ENCODE assay signal across 9 mouse cellular contexts in the genomic region with DNA sequence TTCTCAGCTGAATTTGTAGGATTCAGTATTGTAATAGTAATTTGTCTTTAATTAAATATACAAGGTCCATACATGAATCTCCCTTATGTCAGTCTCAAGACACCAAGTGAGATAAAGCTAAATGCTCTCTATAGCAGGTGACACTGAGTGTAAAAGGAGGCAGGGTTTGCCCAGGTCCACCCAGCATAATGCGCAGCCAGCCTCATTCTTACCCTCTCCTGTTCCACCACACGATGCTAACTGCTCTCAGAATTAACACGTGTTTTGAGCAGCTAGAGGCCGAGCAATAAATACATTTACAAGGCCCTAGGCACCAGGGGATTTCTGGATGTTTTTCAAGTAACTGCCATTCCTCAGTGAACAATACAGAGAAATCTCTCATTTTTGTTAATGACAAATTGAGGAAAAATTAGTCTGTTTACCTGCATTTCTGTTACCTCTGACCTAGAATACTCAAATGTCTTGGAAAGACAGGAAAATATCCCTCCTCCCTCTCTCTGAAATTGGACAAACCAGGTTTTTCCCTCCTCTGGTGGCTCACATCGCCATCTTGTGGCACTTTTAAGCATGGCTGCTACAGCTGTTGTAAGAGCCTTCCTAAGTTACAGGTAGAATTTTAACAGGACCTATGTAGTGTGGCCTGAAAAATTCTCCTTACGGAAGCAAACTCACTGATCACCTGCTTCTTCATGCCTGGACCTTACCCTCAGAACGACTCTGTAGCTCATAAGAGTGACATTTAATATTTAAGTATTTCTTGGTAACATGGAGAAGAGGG. TPM values are rescaled to one million over a fixed set of nuclear protein-coding genes. Genes with fewer than 3 reads are reported as not detected.
A peak's percentile ranks its signal among the peaks of the same experiment; 100 is the strongest.
DNase-seq lines count a peak whose midpoint lies in the region; ATAC-seq and TF ChIP-seq lines count a peak whose summit lies in the region.
"Had no signal": no experiment of that assay in that cellular context is flagged by ENCODE, and none has a peak within 500 bp of the region (broad histone marks: within the 10 kb centered on the region; RNA-seq: fewer than 3 reads in every experiment).

No protein-coding gene starts in this region.

- no peak overlapping the region for H3K27ac ChIP-seq in forebrain, embryonic 14.5 days (ENCODE audit: low read depth, low read length)
- H3K27ac ChIP-seq in kidney, adult 2 months (ENCODE audit: insufficient read depth, low read depth, low read length): no peak overlapping the region
- H3K27ac ChIP-seq in neural tube, embryonic 12.5 days: no peak overlapping the region
- H3K27ac ChIP-seq: embryonic facial prominence, embryonic 12.5 days had no signal

- intact Hi-C loops in left cerebral cortex, postnatal 4 days (cut with DNase I): loop anchor here (1.0 to 10.0 kb wide), 4 partner anchors 72 to 335 kb away; a partner anchor contains a TSS

- H3K36me3 ChIP-seq in forebrain, embryonic 14.5 days (ENCODE audit: control insufficient read depth, insufficient read depth, low read length): no peaks in the 10 kb centered on the region
- H3K36me3 ChIP-seq in kidney, adult 2 months (ENCODE audit: control insufficient read depth, insufficient read depth, low read length): no peaks in the 10 kb centered on the region
- no peaks in the 10 kb centered on the region for H3K36me3 ChIP-seq in neural tube, embryonic 12.5 days
- H3K36me3 ChIP-seq: embryonic facial prominence, embryonic 12.5 days had no signal

- no peak for TF ChIP-seq POLR2A in kidney, adult 2 months (IDR thresholded peaks at IDR 0.05; ENCODE audit: low read depth, low read length)

- no peak overlapping the region for H3K4me2 ChIP-seq in forebrain, embryonic 14.5 days (ENCODE audit: low read length)
- H3K4me2 ChIP-seq in neural tube, embryonic 12.5 days (replicated peaks): no peak overlapping the region
- H3K4me2 ChIP-seq: embryonic facial prominence, embryonic 12.5 days had no signal

- TF ChIP-seq CTCF in kidney, adult 2 months (conservative IDR thresholded peaks at IDR 0.05; ENCODE audit: insufficient read depth, insufficient read length, low read depth, low read length): peak; percentile 72

- peak; percentile 25 for DNase-seq in ovary, postnatal 10 days (ENCODE audit: low spot score)
- DNase-seq in ovary, adult 18-20 months (ENCODE audit: low spot score): no peak
- DNase-seq in c-Kit-positive CD71-positive TER-119-positive erythroid progenitor cells, embryonic 14.5 days (ENCODE audit: low spot score): peak; percentile 2
- peak; percentile 81 for DNase-seq in forebrain, embryonic 14.5 days (ENCODE audit: low spot score)
- peak; percentile 59 for DNase-seq in kidney, adult 2 months
- peak; percentile 69 for DNase-seq in left cerebral cortex, postnatal 4 days

- WGBS in forebrain, embryonic 14.5 days: 49% methylated on average over 7 of the region's 7 CpGs
- 31% methylated on average over 7 of the region's 7 CpGs for WGBS in kidney, adult 2 months
- WGBS in neural tube, embryonic 12.5 days: 35% methylated on average over 7 of the region's 7 CpGs

- no peak overlapping the region for H3K4me3 ChIP-seq in forebrain, embryonic 14.5 days (ENCODE audit: low read depth, low read length)
- no peak overlapping the region for H3K4me3 ChIP-seq in kidney, adult 2 months (ENCODE audit: insufficient read depth, low read depth, low read length)
- no peak overlapping the region for H3K4me3 ChIP-seq in neural tube, embryonic 12.5 days
- H3K4me3 ChIP-seq: embryonic facial prominence, embryonic 12.5 days had no signal

- no peaks in the 10 kb centered on the region for H3K4me1 ChIP-seq in forebrain, embryonic 14.5 days (ENCODE audit: control insufficient read depth, insufficient read depth, low read length)
- no peaks in the 10 kb centered on the region for H3K4me1 ChIP-seq in kidney, adult 2 months (ENCODE audit: control insufficient read depth, insufficient read depth, low read length)
- no peaks in the 10 kb centered on the region for H3K4me1 ChIP-seq in neural tube, embryonic 12.5 days

- ATAC-seq in forebrain, embryonic 14.5 days: 0 out of 2 replicates have a peak, but pooled peaks have one; percentile 6
- peak; percentile 38; the same call in 1 of the 2 replicates for ATAC-seq in neural tube, embryonic 12.5 days (ENCODE audit: low FRiP score, low read depth)
- ATAC-seq in erythroid progenitor cell, adult 5-6 weeks (replicated peaks; ENCODE audit: low FRiP score, poor library complexity, severe bottlenecking): no peak

- H3K9ac ChIP-seq in forebrain, embryonic 14.5 days (ENCODE audit: low read length): no peak overlapping the region
- H3K9ac ChIP-seq in neural tube, embryonic 12.5 days: no peak overlapping the region
- H3K9ac ChIP-seq: embryonic facial prominence, embryonic 12.5 days had no signal

- H3K27me3 ChIP-seq in forebrain, embryonic 14.5 days (replicated peaks; ENCODE audit: control insufficient read depth, insufficient read depth, low read length): no peaks in the 10 kb centered on the region
- H3K27me3 ChIP-seq in kidney, adult 2 months (replicated peaks; ENCODE audit: control insufficient read depth, insufficient read depth, low read length): no peaks in the 10 kb centered on the region
- no peaks in the 10 kb centered on the region for H3K27me3 ChIP-seq in neural tube, embryonic 12.5 days (replicated peaks)
- H3K27me3 ChIP-seq: embryonic facial prominence, embryonic 12.5 days had no signal

- no peaks in the 10 kb centered on the region for H3K9me3 ChIP-seq in forebrain, embryonic 14.5 days (replicated peaks; ENCODE audit: control insufficient read depth, low read length)
- no peaks in the 10 kb centered on the region for H3K9me3 ChIP-seq in neural tube, embryonic 12.5 days
- H3K9me3 ChIP-seq: embryonic facial prominence, embryonic 12.5 days had no signal

RNA-seq across cellular contexts. Expression of a gene that starts 14.7 kb away (rescaled TPM):
- 0.07 TPM in 1 of 2 replicates, not detected in the other for polyA plus RNA-seq in forebrain, embryonic 14.5 days (2014; fragmentation: Nextera tagmentation; extraction: Ambion mirVana)
- 0.16 and 0.23 TPM in 2 replicates for polyA plus RNA-seq in kidney, adult 2 months (2012; rRNA removed)
- under 1 TPM; 0.22 to 0.44 TPM for total RNA-seq in left cerebral cortex, postnatal 4 days (2021)
- not detected in 2 replicates for polyA plus RNA-seq in neural tube, embryonic 12.5 days (2016; fragmentation: Nextera tagmentation; extraction: Ambion mirVana)
- total RNA-seq in erythroid progenitor cell, adult 5-6 weeks (2015; ENCODE audit: low replicate concordance): not detected in 2 replicates
- total RNA-seq in erythroid progenitor cell, adult 5-6 weeks (2017; ENCODE audit: low replicate concordance): not detected in 2 replicates

RNA-seq across cellular contexts. Expression of a gene that starts 30.0 kb away (rescaled TPM):
- not detected in 2 replicates for polyA plus RNA-seq in forebrain, embryonic 14.5 days (2014; fragmentation: Nextera tagmentation; extraction: Ambion mirVana)
- polyA plus RNA-seq in kidney, adult 2 months (2012; rRNA removed): not detected in 2 replicates
- total RNA-seq in left cerebral cortex, postnatal 4 days (2021): not detected
- 0.08 TPM in 1 of 2 replicates, not detected in the other for polyA plus RNA-seq in neural tube, embryonic 12.5 days (2016; fragmentation: Nextera tagmentation; extraction: Ambion mirVana)
- total RNA-seq in erythroid progenitor cell, adult 5-6 weeks (2015; ENCODE audit: low replicate concordance): not detected in 2 replicates
- total RNA-seq in erythroid progenitor cell, adult 5-6 weeks (2017; ENCODE audit: low replicate concordance): not detected in 2 replicates
- polyA plus RNA-seq: embryonic facial prominence, embryonic 12.5 days had no signal

RNA-seq across cellular contexts. Expression of a gene that starts 39.9 kb away (rescaled TPM):
- 17.7 and 22.2 TPM in 2 replicates for polyA plus RNA-seq in forebrain, embryonic 14.5 days (2014; fragmentation: Nextera tagmentation; extraction: Ambion mirVana)
- polyA plus RNA-seq in kidney, adult 2 months (2012; rRNA removed): 10.1 and 10.9 TPM in 2 replicates
- total RNA-seq in left cerebral cortex, postnatal 4 days (2021): 10 to 100 TPM; 14.5 to 15.1 TPM
- polyA plus RNA-seq in neural tube, embryonic 12.5 days (2016; fragmentation: Nextera tagmentation; extraction: Ambion mirVana): 34.2 and 37.4 TPM in 2 replicates
- total RNA-seq in erythroid progenitor cell, adult 5-6 weeks (2015; ENCODE audit: low replicate concordance): 0.36 and 2.9 TPM in 2 replicates
- 2.3 and 2.4 TPM in 2 replicates for total RNA-seq in erythroid progenitor cell, adult 5-6 weeks (2017; ENCODE audit: low replicate concordance)
